Mouse (Mus musculus) right cerebral cortex, postnatal 36 days (tissue): ENCODE data around the gene Hoxd4.

Experiments used
- DNase-seq, 2 experiments: peaks; one replicate each; pipeline ENCODE4 v3.0.0; 2022; ENCODE audit warnings: low spot score in 2 of 2, mixed read lengths in 1 of 2

The Hoxd4 gene

DNA sequence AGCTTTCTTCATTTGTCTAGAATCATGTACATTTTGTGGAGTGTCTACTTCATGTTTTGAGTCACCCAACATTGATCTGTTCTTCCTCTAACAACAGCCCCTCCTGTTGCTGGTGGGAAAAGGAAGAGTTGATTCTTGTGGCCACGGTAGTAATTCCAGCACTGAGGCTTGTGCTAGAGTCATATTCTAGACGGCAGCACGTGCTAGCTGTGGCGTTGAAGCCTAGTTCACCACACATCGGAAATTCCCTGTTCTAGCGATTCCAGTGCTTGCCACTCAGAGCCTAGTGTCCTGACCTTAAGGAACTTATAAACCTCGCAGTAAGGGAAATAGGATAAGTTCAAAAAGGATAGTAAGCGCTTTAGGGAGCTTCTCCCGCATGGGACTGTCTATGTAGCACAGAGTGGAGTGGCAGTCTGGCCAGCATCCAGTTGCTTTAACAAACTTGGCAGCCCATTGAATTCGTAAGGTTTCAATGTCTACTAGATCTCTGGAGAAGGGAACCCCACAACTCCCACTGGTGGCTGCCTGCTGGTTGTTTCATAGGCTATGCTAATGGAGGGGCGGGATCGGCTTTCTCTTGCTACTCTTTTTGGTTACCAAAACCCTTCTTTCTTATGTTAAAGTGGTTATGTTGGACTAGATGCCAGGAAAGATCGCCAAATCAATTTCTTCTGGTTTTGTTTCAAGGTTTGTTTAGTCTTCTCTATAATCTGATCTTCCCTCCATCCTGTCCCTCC, 66.0 kb downstream of the Hoxd4 start:
- DNase-seq = no peak
